Mouse (Mus musculus): ENCODE data around the gene Hjurp.

GRCm38 (mm10) chr1:88229986-88230385 is 47.4 kb downstream of the Hjurp start:
- TF ChIP-seq CTCF (IDR thresholded peaks at IDR 0.05; ENCODE audit: control insufficient read depth, insufficient read depth, insufficient replicate concordance, low read depth, low read length) (no peak), POLR2A (IDR thresholded peaks at IDR 0.05; ENCODE audit: control insufficient read depth, low read depth, low read length) (no peak)
